Comparison of ENCODE assay signal across 24 mouse cellular contexts in genomic region chr14:33343131-33343725, GRCm38 (mm10).
A peak's percentile ranks its signal among the peaks of the same experiment; 100 is the strongest.
DNase-seq lines count a peak whose midpoint lies in the region; ATAC-seq lines count a peak whose summit lies in the region.
"Had no signal": no experiment of that assay in that cellular context is flagged by ENCODE, and none has a peak within 500 bp of the region (broad histone marks: within the 10 kb centered on the region; RNA-seq: fewer than 3 reads in every experiment).

No protein-coding gene starts in this region.

- DNase-seq in brain, adult 2 months (ENCODE audit: low read depth, low spot score) = peak; percentile 41
- DNase-seq in cerebellum, adult 11-12 months = peak; percentile 74
- DNase-seq in cerebellum, adult 8-10 months = peak; percentile 54
- DNase-seq in cerebellum, postnatal 25 days = peak; percentile 45 to 55
- DNase-seq in thymus, postnatal 14 days = no peak
- no peak for DNase-seq in right cerebral cortex, adult 2 months (ENCODE audit: low spot score in 2 of 2)
- no peak for DNase-seq in frontal cortex, postnatal 36 days (ENCODE audit: low spot score in 2 of 2)
- DNase-seq: adrenal gland, adult 8-10 months; adrenal gland, postnatal 36 days; embryo, embryonic 11 days; gastrocnemius, adult 2 months; gastrocnemius, postnatal 14 days; heart, adult 2 months; heart, postnatal 14 days; heart, postnatal 4 days; kidney, adult 18-20 months; kidney, adult 9 months had no signal

- ATAC-seq in activated CD4-positive, CD25-positive, alpha-beta regulatory T cell, adult 4 months = no peak
- ATAC-seq: CD4-positive, CD25-positive, alpha-beta regulatory T cell, adult 4 months; forebrain, embryonic 13.5 days; forebrain, embryonic 16.5 days; hindbrain, postnatal 0 days; inflammation-experienced regulatory T-cells, adult 6 months; intestine, embryonic 16.5 days had no signal

Comparison
In these comparisons a context has a peak if more than half of its experiments do, and no peak if none do; other contexts are left out.
1. DNase-seq: peak in brain, adult 2 months (single experiment), cerebellum, adult 11-12 months (single experiment), cerebellum, adult 8-10 months (single experiment) and cerebellum, postnatal 25 days (2 of 2); none in thymus, postnatal 14 days (single experiment), right cerebral cortex, adult 2 months (0 of 2) and frontal cortex, postnatal 36 days (0 of 2).